Mouse (Mus musculus): Measurements from ENCODE around the gene Zfp398.

Gene Zfp398

DNA sequence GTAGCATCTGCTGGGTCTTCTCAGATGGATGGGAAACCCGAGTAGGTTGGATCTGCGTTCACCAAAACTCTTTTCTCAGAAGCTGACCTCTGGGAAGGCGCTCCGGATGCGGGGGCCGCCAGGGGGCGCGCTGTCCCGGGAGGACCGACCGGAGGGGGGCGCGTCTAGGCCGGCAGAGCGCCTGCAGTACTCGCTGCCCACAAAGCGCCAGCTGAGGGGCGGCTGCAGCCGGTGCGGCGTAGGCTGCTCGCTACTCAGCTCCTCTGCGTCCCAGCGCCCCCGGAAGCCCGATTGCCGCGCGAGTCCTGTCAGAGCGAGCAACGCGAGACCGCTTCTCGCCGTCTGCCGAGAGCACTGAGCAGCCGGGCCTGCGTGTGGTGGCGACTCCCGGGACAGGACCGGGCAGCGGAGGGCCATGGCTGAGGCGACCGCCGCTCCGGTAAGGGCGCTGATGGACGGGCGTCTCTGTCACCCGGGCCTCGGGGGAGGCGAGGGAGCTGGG lies at the start of gene Zfp398:
TSS of gene Zfp398 (plus strand) at position 180 of the 502 bp plus-strand sequence.
- peak; percentile 95 for DNase-seq

DNA sequence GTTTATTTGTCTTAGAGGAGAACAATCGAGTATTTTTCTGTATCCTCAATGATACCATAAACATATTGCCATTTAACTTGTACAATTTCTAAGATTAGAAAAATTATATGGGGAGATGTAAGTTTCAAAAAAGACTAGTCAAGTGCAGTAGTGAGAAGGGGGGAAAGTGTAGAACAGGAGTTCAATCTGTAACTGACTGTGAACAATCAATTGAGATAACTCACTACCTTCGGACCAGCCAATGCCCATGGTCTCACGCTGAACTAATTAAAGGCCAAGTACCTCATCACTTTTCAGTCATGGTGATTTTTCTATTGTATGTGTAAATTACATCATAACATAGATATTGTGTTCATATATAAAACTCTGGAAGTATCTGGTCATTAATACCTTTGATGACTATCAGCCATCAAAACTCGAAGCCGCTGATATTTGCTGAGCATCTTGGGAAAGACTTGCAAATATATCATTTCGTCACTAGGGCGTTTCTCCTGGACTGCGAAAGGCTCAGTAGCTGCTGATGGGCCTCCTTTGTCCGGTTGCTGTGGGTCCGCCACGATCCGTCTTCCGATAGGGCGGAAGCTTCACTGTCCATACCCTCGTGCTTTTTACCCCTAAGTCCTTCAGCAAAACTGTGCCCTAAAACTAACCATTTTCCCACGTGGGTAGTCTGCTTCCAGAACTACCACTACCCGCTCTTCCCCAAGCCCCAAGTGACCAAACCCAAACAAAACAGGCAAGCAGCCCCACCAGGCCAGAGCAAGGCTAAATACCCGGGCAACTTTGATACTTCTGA lies 47.3 kb upstream of the Zfp398 start:
- DNase-seq = peak; percentile 92

DNA sequence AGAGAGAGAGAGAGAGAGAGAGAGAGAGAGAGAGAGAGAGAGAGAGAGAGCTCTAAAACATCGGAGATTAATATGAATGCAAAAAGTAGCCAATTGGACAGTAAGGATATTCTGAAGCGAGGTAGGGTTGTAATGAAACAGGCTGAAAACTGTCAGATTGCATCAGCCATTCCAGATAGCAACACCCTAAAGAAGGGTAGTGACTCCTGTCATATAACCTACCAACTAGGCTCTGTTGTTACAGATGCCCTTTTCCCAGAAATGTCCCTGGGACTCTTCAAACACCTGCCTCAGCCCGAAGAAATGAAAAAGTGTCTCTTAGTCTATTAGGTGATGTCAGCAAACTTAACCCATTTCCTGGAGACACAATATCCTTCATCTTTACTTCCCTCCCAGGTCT lies 46.6 kb upstream of the Zfp398 start:
- no peak for DNase-seq

DNA sequence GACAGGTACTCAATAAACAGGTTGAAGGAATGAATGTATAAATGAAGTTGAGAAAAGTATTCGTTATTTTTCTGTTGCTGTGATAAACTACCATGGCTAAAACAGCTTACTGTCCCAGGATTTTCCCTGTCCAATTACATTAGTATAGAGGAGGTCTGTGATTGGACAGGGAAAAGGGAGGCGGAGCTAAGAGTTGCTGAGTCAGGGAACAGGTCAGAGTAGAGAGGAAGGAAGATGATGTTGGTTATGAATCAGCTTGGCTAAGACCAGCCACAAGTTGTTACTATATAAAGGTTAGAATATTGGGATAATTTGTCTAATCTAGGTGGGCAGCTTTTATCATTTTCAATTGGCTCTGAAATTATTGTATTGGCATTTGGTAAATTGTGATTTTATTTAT lies 44.7 kb upstream of the Zfp398 start:
- peak; percentile 68 for DNase-seq

DNA sequence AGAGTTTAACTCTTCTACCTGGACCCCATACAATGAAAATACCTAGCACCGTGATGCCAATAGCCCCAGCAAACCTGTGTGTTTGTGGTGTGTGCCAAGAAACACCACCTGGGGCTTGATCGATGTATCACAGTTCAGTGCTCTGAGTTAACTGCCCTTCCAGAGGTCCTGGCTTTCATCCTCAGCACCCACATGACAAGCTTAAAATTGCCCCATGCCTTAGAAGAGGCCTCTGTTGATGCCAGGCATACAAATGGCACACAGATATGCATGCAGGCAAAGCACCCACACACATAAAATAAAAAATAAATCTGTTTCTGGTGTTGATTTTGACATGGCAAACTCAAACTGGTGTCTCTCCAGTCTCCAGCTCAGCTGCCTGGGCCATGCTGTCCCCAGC lies 42.9 kb upstream of the Zfp398 start:
- no peak for DNase-seq

DNA sequence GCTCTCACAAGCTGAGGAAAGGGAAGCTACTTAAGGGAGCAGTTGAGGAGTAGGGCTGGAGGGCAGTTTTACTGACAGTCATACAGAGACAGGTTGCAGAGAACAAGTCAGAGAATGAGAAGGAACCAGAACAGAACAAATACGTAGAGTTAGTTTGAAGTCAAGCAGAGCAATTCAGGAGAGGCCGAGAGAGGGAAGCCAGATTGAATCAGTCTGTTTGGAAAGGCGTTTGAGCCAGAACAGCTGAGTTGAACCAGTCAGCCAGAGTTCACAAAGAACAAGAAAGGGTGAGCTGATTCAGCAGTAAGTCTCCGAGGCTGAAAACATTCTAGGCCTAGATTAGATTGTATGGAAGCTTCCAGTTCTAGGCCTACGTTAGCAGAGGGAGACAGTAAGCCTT lies 42.2 kb upstream of the Zfp398 start:
- no peak for DNase-seq

DNA sequence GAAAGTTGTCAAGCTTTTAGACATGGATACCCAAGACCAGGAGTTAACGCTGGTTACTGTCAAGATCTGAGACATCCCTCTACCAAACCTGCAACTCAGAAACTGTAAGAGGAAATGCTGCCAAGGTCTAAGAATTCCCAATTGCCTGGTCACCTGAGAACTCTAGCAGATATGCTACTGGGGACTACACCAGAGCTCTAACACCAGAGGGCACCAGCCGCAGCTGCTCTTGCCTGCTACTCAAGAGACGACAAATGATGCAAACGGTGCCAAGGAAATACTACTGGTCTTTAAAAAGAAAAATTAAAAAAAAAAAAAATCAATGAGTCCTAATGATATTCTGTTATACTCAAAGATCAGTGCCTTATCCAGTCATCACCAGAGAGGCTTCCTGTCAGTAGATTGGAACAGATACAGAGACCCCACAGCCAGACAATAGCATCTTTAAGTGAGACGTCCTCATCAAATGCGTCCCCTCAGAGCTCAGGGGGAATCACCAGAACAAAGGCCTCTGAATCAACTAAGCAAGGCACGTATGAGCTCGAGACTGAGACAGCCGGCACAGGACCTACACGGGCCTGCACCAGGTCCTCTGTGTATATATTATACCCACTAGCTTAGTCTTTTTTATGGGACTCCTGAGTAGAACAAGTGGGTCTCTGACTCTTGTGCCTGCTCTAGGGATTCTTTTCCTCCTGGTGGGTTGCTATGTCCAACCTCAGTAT lies 41.2 kb upstream of the Zfp398 start:
- DNase-seq = peak; percentile 67

DNA sequence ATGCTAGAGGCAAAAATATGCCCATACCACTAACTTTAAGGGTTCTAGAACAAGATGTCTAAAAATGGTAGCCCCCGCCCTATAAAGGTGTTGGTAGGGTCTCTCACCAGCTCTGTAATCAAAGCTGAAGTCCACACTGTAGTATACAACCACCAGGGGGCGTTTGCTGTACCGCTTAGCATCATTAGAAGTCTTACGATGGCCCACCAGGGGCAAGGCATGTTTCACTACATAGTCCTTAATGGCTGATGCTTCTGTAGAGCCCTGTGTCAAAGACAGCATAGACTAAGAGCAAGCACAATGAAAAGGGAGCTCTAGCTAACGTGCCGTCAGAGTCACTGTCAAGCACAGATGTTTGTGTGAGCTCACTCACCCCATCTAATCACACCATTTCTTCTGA lies 36.4 kb upstream of the Zfp398 start:
- DNase-seq = peak; percentile 92

DNA sequence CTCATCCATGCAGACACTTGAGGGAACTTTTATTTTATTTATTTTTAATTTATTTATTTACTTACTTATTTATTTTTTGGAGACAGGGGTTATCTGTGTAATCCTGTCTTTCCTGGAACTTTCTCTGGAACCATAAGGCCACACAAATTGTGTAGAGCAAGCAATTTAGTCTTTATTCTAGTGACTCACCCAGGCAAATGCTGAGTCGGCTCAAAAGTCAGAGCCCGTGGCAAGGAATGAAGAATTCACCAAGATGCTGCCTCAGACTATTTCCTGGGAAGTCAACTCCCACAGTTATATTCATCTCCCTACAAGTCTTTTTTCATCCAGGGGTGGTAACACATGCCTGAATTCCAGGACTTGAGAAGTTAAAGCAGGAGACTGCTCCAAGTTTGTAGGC lies 29.9 kb upstream of the Zfp398 start:
- no peak for DNase-seq

DNA sequence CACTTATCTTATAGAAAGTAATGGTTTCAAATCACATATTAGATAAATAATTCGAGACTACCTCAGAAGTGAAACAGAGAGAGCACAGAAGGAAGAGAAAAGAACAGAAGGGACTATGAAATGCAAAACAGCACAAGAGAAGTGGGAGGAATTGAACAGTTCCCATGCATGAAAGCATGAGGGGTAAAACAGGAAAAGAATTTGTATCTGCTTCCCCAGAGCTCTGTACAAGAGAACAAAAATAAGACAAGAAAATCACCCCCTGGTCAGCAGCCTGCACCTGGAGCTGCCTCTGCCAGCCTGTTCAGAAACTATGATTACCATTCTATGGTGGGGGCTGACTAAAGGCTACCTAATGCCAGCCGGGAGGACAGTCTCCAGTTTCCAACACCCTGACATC lies 28.0 kb upstream of the Zfp398 start:
- DNase-seq = no peak

DNA sequence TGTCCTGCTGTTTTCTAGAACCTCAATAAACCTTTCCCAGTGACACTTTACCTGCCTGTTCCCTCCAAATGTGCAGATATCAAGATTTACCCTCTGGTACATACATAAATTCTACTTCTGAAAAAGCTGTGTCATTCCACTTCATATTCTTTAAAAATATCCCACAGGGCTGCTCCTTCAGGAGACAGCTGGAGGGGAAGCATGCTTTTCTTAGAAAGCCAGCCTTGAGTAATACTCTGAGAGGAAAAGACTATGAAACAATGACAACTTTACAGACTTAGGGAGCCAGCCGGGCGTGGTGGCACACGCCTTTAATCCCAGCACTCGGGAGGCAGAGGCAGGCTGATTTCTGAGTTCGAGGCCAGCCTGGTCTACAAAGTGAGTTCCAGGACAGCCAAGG lies 26.9 kb upstream of the Zfp398 start:
- DNase-seq = no peak

DNA sequence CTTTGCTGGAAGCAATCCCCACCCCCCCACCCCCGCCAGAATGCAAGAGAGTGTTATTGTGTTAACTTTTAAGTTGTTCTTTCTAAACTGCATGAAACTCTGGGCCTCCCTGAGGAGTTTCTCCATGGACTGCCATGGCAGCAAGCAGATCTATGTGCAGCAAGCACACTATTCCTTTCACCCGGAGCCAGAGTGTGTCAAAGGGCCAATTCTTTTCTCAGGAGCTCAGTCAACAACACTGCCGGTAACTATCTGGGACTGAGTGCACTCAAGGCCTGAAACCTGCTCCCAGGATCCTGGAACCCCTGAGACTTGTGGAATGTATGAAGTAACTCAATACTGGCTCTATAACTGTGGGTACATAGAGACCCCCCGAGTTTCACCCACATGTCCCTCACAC lies 26.4 kb upstream of the Zfp398 start:
- DNase-seq = no peak

DNA sequence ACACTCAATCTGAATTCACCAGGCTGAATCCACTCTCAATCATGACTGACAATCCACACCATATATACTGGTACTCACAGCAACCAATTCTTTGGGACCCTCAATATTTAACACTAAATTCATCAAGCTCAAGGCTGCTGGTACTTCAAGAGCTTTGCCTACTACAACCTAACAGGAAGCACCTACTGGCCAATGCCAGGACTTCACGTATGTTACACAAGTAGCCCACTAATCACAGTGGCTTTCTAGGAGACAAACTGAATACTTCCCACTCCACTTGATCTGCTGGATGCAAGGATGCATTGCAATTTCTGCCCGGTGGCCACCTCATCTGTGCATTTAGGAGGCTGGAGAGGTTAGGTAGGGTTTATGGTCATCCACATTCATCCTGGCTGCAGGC lies 25.3 kb upstream of the Zfp398 start:
- no peak for DNase-seq

DNA sequence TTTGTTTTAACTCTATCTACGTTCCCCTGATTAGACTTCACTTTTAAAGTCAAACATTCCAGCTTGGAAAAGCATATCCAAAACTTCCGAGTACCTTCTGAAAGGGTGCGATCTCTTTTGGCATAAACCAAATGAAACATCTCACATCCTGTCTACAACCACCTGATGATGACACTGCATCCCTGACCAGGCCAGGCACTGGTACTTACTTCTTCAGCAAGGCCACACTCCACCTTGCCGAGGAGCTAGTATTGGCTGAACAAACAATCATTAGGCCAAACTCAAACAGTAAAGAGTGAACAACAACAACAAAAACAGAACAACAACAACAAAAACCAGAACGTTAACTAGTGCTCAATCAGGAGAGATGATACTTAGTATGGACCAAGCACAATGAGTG lies 24.1 kb upstream of the Zfp398 start:
- no peak for DNase-seq

DNA sequence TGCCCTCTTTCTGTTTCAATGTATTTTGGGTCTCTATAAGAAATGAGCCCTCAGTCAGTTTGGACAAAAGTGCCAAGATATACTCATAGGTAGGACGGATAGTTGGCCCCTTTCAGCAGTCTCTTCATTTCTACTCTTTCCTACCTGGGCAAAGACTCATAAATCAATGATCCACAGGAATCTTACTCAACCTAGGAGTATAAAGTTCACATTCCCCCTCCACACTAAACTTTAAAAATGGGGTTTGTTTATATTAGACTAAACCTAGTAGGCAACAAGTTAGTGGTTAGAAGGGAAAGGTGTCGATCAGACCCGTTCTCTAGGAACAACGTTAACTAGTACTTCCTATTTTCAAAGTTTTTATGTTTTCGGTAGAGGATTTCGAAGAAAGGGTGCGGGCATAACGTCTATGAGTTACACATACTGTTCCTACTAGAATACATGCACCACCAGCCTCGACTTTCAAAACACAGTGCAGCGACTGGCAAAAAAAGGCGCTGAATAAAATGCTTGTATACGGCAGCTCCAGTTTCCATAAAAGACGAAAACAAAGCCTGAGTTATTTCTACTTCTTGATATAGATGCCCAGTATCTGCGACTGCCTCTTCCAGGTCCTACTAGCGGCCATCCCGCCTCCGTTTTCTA lies 23.1 kb upstream of the Zfp398 start:
- DNase-seq = no peak

DNA sequence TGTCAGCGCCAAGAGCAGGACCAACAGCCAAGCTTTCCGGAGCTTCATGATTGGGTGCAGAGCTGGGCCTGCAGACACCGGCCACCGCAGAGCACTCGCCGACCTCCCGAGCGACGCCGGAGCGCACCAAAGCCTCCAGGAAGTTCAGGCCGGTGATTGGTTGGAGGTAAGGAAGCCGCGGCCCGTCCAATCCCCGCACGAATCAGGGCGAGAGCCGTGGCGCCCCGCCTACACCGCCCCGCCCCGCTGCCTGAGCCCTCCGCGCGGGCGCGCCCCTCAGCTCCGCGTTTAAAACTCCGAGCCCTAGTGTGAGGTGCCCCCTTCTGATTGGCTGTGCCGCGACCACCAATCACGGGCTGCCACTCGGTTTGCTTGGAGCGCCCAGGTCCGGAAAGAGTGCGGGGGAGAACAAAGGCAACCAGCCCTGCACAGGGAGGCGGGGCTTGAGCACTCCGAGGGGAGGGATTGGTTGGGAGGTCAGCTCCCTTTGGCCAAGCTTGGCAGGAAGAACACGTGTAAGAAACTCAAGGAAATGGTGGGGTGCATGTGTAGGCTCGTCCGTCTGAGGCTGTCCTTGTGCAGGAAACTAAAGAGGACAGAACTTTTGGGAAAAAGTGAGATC lies 22.1 kb upstream of the Zfp398 start, which contains the start of gene Pdia4:
TSS of gene Pdia4 (minus strand) at position 174 of the 622 bp plus-strand sequence.
- DNase-seq = peak; percentile 99

DNA sequence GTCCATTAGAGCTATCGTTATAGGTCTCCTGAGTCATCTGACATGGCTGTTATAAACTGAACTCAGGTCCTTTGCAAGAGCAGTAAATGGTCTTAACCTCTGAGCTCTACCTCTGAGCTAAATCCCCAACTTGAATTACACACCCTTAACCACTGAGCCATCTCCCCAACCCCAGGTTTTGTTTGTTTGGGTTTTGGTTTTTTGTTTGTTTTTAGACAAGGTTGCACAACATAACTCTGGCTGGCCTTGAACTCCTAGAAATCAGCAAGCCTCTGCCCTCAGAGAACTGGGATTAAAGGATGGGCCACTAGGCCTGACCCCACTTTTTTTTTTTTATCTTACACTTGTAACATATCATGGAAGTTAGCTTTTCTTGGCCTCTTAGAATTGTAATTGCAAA lies 19.3 kb upstream of the Zfp398 start:
- DNase-seq = no peak

DNA sequence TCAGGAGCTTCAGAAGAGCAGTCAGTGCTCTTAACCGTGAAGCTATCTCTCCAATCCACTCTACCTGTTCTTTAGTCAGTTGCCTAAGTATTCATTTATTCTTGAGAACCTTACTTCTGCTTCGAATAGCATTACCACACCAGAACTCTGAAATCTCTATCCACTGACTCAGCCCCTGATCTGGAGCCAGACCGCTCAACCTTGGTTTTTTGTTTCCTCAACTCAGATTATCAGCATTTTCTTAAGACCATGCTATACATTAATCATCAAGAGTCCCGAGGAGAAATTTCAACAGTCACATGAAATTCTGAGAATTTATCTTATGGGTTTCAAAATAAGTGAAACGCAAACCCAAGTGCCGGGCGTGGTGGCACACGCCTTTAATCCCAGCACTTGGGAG lies 16.7 kb upstream of the Zfp398 start:
- no peak for DNase-seq

DNA sequence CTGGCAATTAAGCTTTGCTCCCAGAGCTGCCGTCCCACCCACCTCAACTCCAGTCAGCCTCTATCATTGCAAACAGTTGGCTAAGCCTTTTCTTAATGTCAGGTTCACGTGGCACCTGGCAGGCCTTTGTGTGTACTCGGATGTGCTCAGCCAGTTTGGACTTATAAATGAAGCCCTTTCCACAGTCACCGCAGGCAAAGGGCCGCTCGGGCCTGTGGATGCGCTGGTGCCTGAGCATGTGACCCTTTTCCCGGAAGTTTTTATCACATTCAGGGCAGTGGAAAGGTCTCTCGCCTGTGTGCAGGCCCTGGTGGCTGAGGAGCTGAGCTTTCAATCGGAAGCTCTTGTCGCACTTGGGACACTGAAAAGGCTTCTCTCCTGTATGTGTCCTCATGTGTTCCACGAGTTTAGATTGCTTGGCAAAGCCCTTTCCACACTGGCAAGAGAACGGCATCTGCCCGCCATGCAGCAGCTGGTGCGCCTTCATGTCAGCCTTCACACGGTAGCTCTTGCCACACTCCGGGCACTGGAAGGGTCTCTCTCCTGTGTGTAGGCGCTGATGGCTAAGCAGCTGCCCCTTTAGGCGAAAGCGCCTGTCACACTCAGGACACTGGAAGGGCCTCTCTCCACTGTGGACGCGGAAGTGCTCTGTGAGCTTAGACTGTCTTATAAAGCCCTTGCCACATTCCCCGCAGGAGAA lies 15.7 kb upstream of the Zfp398 start:
- no peak for DNase-seq

DNA sequence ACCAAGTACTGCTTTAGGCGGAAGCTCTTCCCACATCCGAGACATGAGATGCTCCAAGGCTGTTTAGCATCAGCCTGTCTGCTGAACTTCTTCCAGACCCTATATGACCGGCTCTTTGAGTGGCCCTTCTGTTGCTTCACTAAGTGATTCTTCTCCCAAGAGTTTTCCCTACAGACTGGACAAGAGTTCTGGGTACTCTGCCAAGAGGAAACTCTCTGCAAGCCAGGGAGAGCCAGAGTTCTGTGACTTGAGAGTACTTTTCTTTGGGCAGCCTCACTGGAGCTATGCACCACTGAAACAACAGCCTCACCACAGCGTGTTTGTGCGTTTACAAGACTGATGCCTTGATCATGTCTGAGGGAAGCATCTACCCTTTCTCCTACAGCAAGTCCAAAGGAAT lies 14.2 kb upstream of the Zfp398 start:
- DNase-seq = peak; percentile 59

DNA sequence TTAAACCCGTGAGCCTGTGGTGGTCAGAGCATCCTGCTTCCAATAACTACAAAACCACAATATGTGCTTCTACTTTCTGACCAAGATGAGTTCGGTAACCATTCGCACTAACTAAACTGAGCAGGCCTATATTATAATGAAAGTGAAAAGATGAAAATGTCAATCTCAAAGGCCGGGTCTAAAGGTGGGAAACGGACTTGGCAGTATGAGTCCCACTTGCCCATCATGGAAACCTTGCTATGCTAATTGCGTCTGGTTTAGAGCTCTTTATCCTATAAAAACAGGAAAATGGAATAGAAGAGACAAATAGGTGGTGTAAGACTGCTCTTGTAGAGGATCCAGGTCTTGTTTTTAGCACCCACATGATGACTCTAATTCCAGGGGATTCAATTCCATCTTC lies 13.7 kb upstream of the Zfp398 start:
- DNase-seq = no peak

DNA sequence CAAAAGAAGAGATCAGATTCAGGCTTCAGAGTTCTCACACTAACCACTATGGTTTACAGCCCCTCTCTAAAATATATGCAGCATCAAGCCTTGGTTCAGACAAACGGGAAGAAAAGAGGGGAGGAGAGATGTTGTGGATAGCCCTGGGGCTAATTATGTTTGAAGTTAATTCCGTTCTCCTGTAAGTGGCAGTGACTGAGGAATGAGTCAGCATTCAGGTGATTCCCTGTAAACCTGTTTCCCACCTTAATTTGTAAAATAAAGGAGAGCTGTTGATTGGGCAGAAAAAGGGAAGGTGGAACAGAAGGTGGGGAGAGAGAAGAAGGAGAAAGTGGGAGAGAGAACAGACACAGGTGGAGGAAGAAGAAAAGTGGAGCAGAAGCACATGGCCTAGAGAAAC lies 11.2 kb upstream of the Zfp398 start:
- DNase-seq = no peak

DNA sequence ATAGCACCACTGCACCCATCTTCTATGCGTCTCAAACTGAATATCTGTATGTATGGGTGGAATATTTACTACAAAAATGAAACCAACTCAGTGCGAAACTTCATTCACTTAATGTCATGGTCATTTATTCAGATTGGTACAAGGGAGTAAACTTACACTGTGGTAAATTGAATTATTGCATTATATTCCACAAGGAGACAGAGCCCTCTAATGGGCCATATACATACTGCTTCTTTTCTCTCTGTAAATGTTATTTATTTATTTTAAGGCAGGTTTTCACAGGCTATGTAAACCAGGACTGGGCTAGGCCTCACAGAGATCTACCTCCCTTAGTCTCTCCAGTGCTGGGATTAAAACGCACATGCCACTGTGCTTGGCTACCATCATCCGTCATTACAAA lies 8.0 kb upstream of the Zfp398 start:
- DNase-seq = no peak

All from lung, postnatal 36 days (tissue).